Comparison of ENCODE assay signal across 8 mouse cellular contexts in the genomic region with DNA sequence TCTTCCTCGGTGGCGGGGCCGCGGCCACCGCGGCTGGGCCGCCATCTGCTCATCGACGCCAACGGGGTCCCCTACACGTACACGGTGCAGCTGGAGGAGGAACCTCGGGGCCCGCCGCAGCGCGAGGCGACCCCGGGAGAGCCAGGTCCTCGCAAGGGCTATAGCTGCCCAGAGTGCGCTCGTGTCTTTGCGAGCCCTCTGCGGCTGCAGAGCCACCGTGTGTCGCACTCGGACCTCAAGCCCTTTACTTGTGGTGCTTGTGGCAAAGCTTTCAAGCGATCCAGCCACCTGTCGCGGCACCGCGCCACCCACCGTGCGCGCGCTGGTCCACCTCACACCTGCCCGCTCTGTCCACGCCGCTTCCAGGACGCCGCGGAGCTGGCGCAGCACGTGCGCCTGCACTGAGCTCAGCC. TPM values are rescaled to one million over a fixed set of nuclear protein-coding genes. Genes with fewer than 3 reads are reported as not detected.
DNase-seq lines count a peak whose midpoint lies in the region; ATAC-seq and TF ChIP-seq lines count a peak whose summit lies in the region.

No protein-coding gene starts in this region.

- peak overlapping the region; percentile 93 for H3K9ac ChIP-seq in limb, embryonic 12.5 days (replicated peaks)
- peak overlapping the region; percentile 94 for H3K9ac ChIP-seq in stomach, embryonic 16.5 days (ENCODE audit: low read length)

- TF ChIP-seq POLR2A in thymus, adult 2 months (IDR thresholded peaks at IDR 0.05; ENCODE audit: control insufficient read depth, extremely low read depth, insufficient read depth, low read length, poor library complexity): no peak

- TF ChIP-seq CTCF in thymus, adult 2 months (IDR thresholded peaks at IDR 0.05; ENCODE audit: borderline replicate concordance, control insufficient read depth, extremely low read depth, insufficient read depth, low read length, poor library complexity): no peak

- 2% methylated on average over 45 of the region's 45 CpGs for WGBS in limb, embryonic 12.5 days
- 5% methylated on average over 45 of the region's 45 CpGs for WGBS in stomach, embryonic 16.5 days
- 6% methylated on average over 45 of the region's 45 CpGs for WGBS in thymus, adult 2 months

- H3K36me3 ChIP-seq in megakaryocyte, embryonic 14.5 days (replicated peaks; ENCODE audit: low read length): no peaks in the 10 kb centered on the region
- 0 out of 2 replicates have a peak, but pooled peaks cover 3% of the 10 kb centered on the region for H3K36me3 ChIP-seq in limb, embryonic 12.5 days
- H3K36me3 ChIP-seq in stomach, embryonic 16.5 days (ENCODE audit: control insufficient read depth, insufficient read depth, low read length): no peaks in the 10 kb centered on the region
- H3K36me3 ChIP-seq in thymus, adult 2 months (ENCODE audit: control insufficient read depth, insufficient read depth, low read length): no peaks in the 10 kb centered on the region

- H3K4me2 ChIP-seq in limb, embryonic 12.5 days: peak overlapping the region; percentile 89
- H3K4me2 ChIP-seq in stomach, embryonic 16.5 days (ENCODE audit: low read depth, low read length): peak overlapping the region; percentile 85

- DNase-seq in CD4-positive, CD25-positive, alpha-beta regulatory T cell, adult 2 months (ENCODE audit: low read depth, low spot score): peak; percentile 35
- no peak for DNase-seq in thymus, adult 2 months
- DNase-seq in layer of hippocampus, postnatal 25 days (ENCODE audit: extremely low spot score in 1 of 2, low spot score in 1 of 2): no peak

- H3K4me1 ChIP-seq in megakaryocyte, embryonic 14.5 days: peaks cover 67% of the 10 kb centered on the region
- peaks cover 48% of the 10 kb centered on the region for H3K4me1 ChIP-seq in limb, embryonic 12.5 days (replicated peaks)
- peaks cover 31% of the 10 kb centered on the region for H3K4me1 ChIP-seq in stomach, embryonic 16.5 days (ENCODE audit: control insufficient read depth, insufficient read depth, low read length)
- H3K4me1 ChIP-seq in thymus, adult 2 months (replicated peaks; ENCODE audit: control insufficient read depth, insufficient read depth, low read length): peaks cover 24% of the 10 kb centered on the region

- peak overlapping the region; percentile 93 for H3K4me3 ChIP-seq in megakaryocyte, embryonic 14.5 days (replicated peaks)
- H3K4me3 ChIP-seq in limb, embryonic 12.5 days (replicated peaks): peak overlapping the region; percentile 80
- H3K4me3 ChIP-seq in stomach, embryonic 16.5 days (replicated peaks; ENCODE audit: low read length): peak overlapping the region; percentile 65
- H3K4me3 ChIP-seq in thymus, adult 2 months (ENCODE audit: control insufficient read depth, insufficient read depth, low read length): no peak overlapping the region

- no peak overlapping the region for H3K27ac ChIP-seq in limb, embryonic 12.5 days
- no peak overlapping the region for H3K27ac ChIP-seq in stomach, embryonic 16.5 days (ENCODE audit: low read length)
- no peak overlapping the region for H3K27ac ChIP-seq in thymus, adult 2 months (ENCODE audit: control insufficient read depth, insufficient read depth, low read length)

- ATAC-seq in CD4-positive, CD25-positive, alpha-beta regulatory T cell, adult 4 months: no peak
- ATAC-seq in megakaryocyte, adult 5-6 weeks (ENCODE audit: poor library complexity, severe bottlenecking): no peak
- no peak; the same call in 1 of the 2 replicates for ATAC-seq in limb, embryonic 12.5 days (ENCODE audit: insufficient number of reproducible peaks, insufficient read depth, low FRiP score, low TSS enrichment, low read depth)
- no peak for ATAC-seq in stomach, embryonic 16.5 days (ENCODE audit: insufficient read depth, low FRiP score)

- H3K9me3 ChIP-seq in megakaryocyte, embryonic 14.5 days: peaks cover 14% of the 10 kb centered on the region
- H3K9me3 ChIP-seq in limb, embryonic 12.5 days: 0 out of 2 replicates have a peak, but pooled peaks cover 3% of the 10 kb centered on the region
- H3K9me3 ChIP-seq in stomach, embryonic 16.5 days (replicated peaks; ENCODE audit: control insufficient read depth, low read length): no peaks in the 10 kb centered on the region

- H3K27me3 ChIP-seq in megakaryocyte, embryonic 14.5 days (replicated peaks): peaks cover 88% of the 10 kb centered on the region
- peaks cover 63% of the 10 kb centered on the region for H3K27me3 ChIP-seq in limb, embryonic 12.5 days
- H3K27me3 ChIP-seq in stomach, embryonic 16.5 days (ENCODE audit: control insufficient read depth, insufficient read depth, low read length): peaks cover 43% of the 10 kb centered on the region
- peaks cover 43% of the 10 kb centered on the region for H3K27me3 ChIP-seq in thymus, adult 2 months (ENCODE audit: control insufficient read depth, insufficient read depth, low read length)

RNA-seq across cellular contexts. Expression of a gene that starts 1.6 kb away (rescaled TPM):
- polyA plus RNA-seq in CD4-positive, CD25-positive, alpha-beta regulatory T cell, adult 4 months (2017; shearing (Covaris generic)): under 1 TPM in 1 of 2 experiments, not detected in 1; 0.69 TPM
- 58.5 and 224 TPM in 2 replicates for polyA plus RNA-seq in megakaryocyte, embryonic 14.5 days (2012; ENCODE audit: insufficient read depth, low replicate concordance)
- total RNA-seq in megakaryocyte, adult 5-6 weeks (2015): 0.25 and 1.6 TPM in 2 replicates
- total RNA-seq in megakaryocyte, adult 5-6 weeks (2017): not detected in 2 replicates
- 29.3 and 39.6 TPM in 2 replicates for polyA plus RNA-seq in limb, embryonic 12.5 days (2016; fragmentation: Nextera tagmentation; extraction: Ambion mirVana)
- polyA plus RNA-seq in stomach, embryonic 16.5 days (2015; fragmentation: Nextera tagmentation; extraction: Ambion mirVana): 19.2 and 20.2 TPM in 2 replicates
- polyA plus RNA-seq in thymus, adult 2 months (2012; rRNA removed): 29.9 and 42.3 TPM in 2 replicates
- total RNA-seq in layer of hippocampus, postnatal 25 days (2021): 10 to 100 TPM; 43.1 to 44.0 TPM

RNA-seq across cellular contexts. Expression of a gene that starts 9.0 kb away (rescaled TPM):
- polyA plus RNA-seq in CD4-positive, CD25-positive, alpha-beta regulatory T cell, adult 4 months (2017; shearing (Covaris generic)): 10 to 100 TPM; 27.5 to 28.2 TPM
- 251 and 262 TPM in 2 replicates for polyA plus RNA-seq in megakaryocyte, embryonic 14.5 days (2012; ENCODE audit: insufficient read depth, low replicate concordance)
- total RNA-seq in megakaryocyte, adult 5-6 weeks (2015): 68.6 and 71.0 TPM in 2 replicates
- total RNA-seq in megakaryocyte, adult 5-6 weeks (2017): 153 and 170 TPM in 2 replicates
- 171 and 175 TPM in 2 replicates for polyA plus RNA-seq in limb, embryonic 12.5 days (2016; fragmentation: Nextera tagmentation; extraction: Ambion mirVana)
- polyA plus RNA-seq in stomach, embryonic 16.5 days (2015; fragmentation: Nextera tagmentation; extraction: Ambion mirVana): 76.3 and 81.1 TPM in 2 replicates
- polyA plus RNA-seq in thymus, adult 2 months (2012; rRNA removed): 437 and 438 TPM in 2 replicates
- total RNA-seq in layer of hippocampus, postnatal 25 days (2021): 100 to 1,000 TPM; 170 to 180 TPM

RNA-seq across cellular contexts. Expression of a gene that starts 14.7 kb away (rescaled TPM):
- 1 to 10 TPM; 4.5 to 9.3 TPM for polyA plus RNA-seq in CD4-positive, CD25-positive, alpha-beta regulatory T cell, adult 4 months (2017; shearing (Covaris generic))
- 0.96 and 6.5 TPM in 2 replicates for polyA plus RNA-seq in megakaryocyte, embryonic 14.5 days (2012; ENCODE audit: insufficient read depth, low replicate concordance)
- 2.5 and 3.2 TPM in 2 replicates for total RNA-seq in megakaryocyte, adult 5-6 weeks (2015)
- total RNA-seq in megakaryocyte, adult 5-6 weeks (2017): 1.7 TPM in 2 replicates
- 4.7 and 5.2 TPM in 2 replicates for polyA plus RNA-seq in limb, embryonic 12.5 days (2016; fragmentation: Nextera tagmentation; extraction: Ambion mirVana)
- polyA plus RNA-seq in stomach, embryonic 16.5 days (2015; fragmentation: Nextera tagmentation; extraction: Ambion mirVana): 5.9 and 6.1 TPM in 2 replicates
- polyA plus RNA-seq in thymus, adult 2 months (2012; rRNA removed): 5.2 and 6.3 TPM in 2 replicates
- 1 to 10 TPM; 5.1 to 6.5 TPM for total RNA-seq in layer of hippocampus, postnatal 25 days (2021)

RNA-seq across cellular contexts. Expression of a gene that starts 19.0 kb away (rescaled TPM):
- polyA plus RNA-seq in CD4-positive, CD25-positive, alpha-beta regulatory T cell, adult 4 months (2017; shearing (Covaris generic)): not detected
- not detected in 2 replicates for polyA plus RNA-seq in megakaryocyte, embryonic 14.5 days (2012; ENCODE audit: insufficient read depth, low replicate concordance)
- total RNA-seq in megakaryocyte, adult 5-6 weeks (2015): 0.62 TPM in 1 of 2 replicates, not detected in the other
- total RNA-seq in megakaryocyte, adult 5-6 weeks (2017): 0.81 TPM in 1 of 2 replicates, not detected in the other
- not detected in 2 replicates for polyA plus RNA-seq in limb, embryonic 12.5 days (2016; fragmentation: Nextera tagmentation; extraction: Ambion mirVana)
- not detected in 2 replicates for polyA plus RNA-seq in stomach, embryonic 16.5 days (2015; fragmentation: Nextera tagmentation; extraction: Ambion mirVana)
- not detected in 2 replicates for polyA plus RNA-seq in thymus, adult 2 months (2012; rRNA removed)
- total RNA-seq in layer of hippocampus, postnatal 25 days (2021): not detected

RNA-seq across cellular contexts. Expression of a gene that starts 27.1 kb away (rescaled TPM):
- polyA plus RNA-seq in CD4-positive, CD25-positive, alpha-beta regulatory T cell, adult 4 months (2017; shearing (Covaris generic)): 1 to 10 TPM; 4.0 to 7.2 TPM
- polyA plus RNA-seq in megakaryocyte, embryonic 14.5 days (2012; ENCODE audit: insufficient read depth, low replicate concordance): 687 and 1,038 TPM in 2 replicates
- total RNA-seq in megakaryocyte, adult 5-6 weeks (2015): 74.6 and 79.4 TPM in 2 replicates
- 76.4 and 88.9 TPM in 2 replicates for total RNA-seq in megakaryocyte, adult 5-6 weeks (2017)
- polyA plus RNA-seq in limb, embryonic 12.5 days (2016; fragmentation: Nextera tagmentation; extraction: Ambion mirVana): 62.8 and 67.3 TPM in 2 replicates
- polyA plus RNA-seq in stomach, embryonic 16.5 days (2015; fragmentation: Nextera tagmentation; extraction: Ambion mirVana): 50.2 and 50.4 TPM in 2 replicates
- 230 and 280 TPM in 2 replicates for polyA plus RNA-seq in thymus, adult 2 months (2012; rRNA removed)
- total RNA-seq in layer of hippocampus, postnatal 25 days (2021): 100 to 1,000 TPM; 520 to 560 TPM

Comparison
In these comparisons a context has a peak if more than half of its experiments do, and no peak if none do; other contexts are left out.
1. RNA of a gene that starts 1.6 kb away (polyA plus RNA-seq): 58.5 to 224 TPM in megakaryocyte, embryonic 14.5 days, 29.9 to 42.3 TPM in thymus, adult 2 months, 29.3 to 39.6 TPM in limb, embryonic 12.5 days and 19.2 to 20.2 TPM in stomach, embryonic 16.5 days; 0.69 TPM in CD4-positive, CD25-positive, alpha-beta regulatory T cell, adult 4 months; every median in the first group is over 10 times any median in the second.